Mouse (Mus musculus): ENCODE results near the gene Leap2. TPM values are rescaled to one million over a fixed set of nuclear protein-coding genes. Genes with fewer than 3 reads are reported as not detected.
"Not testable (repeated sequence)": the region's sequence is repeated elsewhere in the genome, so short reads cannot be mapped to it uniquely, and the experiment has no call there.

Gene Leap2
- polyA plus RNA-seq, 1 experiment from 2014 or later = not detected

- Histone ChIP-seq H3K27ac (replicated peaks) (no peak overlapping the region), H3K9me3 (no peaks in the 10 kb centered on the region), H3K36me3 (no peaks in the 10 kb centered on the region), H3K4me3 (no peak overlapping the region), H3K4me1 (replicated peaks) (peaks cover 7% of the 10 kb centered on the region), H3K27me3 (no peaks in the 10 kb centered on the region), H3K9ac (no peak overlapping the region), H3K4me2 (no peak overlapping the region)
- 82% methylated on average over 8 of the region's 8 CpGs for WGBS
- no peak for ATAC-seq (ENCODE audit: low read depth)
Measured at GRCm38 (mm10) chr11:53435504-53435903, 12.5 kb upstream of the Leap2 start.

DNA sequence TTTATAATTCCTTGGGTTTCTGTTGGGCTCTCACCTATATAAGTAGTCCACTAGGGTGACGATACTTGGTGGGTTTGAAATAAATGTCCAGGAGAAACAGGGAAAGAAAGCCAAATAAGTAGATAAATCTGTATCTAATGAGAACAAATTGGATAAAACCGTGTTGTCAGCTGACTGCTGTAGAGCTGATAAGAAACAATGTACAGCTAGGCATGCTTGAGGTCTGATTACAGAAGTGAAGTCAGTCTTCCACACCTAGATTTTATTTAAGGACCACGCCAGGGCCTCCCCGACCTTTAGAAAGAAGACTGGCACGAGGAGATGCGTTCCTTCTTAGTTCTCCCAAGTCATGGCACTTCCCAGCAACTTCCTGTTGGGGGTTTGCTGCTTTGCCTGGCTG, 10.1 kb upstream of the Leap2 start:
- Histone ChIP-seq H3K4me3 (no peak overlapping the region), H3K9me3 (no peaks in the 10 kb centered on the region), H3K27me3 (no peaks in the 10 kb centered on the region), H3K4me2 (no peak overlapping the region), H3K9ac (no peak overlapping the region), H3K4me1 (replicated peaks) (peaks cover 19% of the 10 kb centered on the region), H3K27ac (replicated peaks) (no peak overlapping the region), H3K36me3 (peaks cover 9% of the 10 kb centered on the region)
- ATAC-seq (ENCODE audit: low read depth) = no peak
- WGBS = 71% methylated on average over 6 of the region's 6 CpGs

- peak overlapping the region; percentile 87 for H3K4me3 ChIP-seq
- peak overlapping the region; percentile 92 for H3K4me2 ChIP-seq
- H3K9me3 ChIP-seq = no peaks in the 10 kb centered on the region
- H3K36me3 ChIP-seq = peaks cover 17% of the 10 kb centered on the region
- peaks cover 19% of the 10 kb centered on the region for H3K4me1 ChIP-seq (replicated peaks)
- peak overlapping the region; percentile 86 for H3K27ac ChIP-seq (replicated peaks)
- no peaks in the 10 kb centered on the region for H3K27me3 ChIP-seq
- WGBS = 13% methylated on average over 9 of the region's 9 CpGs
- ATAC-seq (ENCODE audit: low read depth) = peak; percentile 69; the same call in 1 of the 2 replicates
- peak overlapping the region; percentile 58 for H3K9ac ChIP-seq
Measured at GRCm38 (mm10) chr11:53431347-53432056, 8.5 kb upstream of the Leap2 start.

GRCm38 (mm10) chr11:53430670-53431346, 7.8 kb upstream of the Leap2 start, which contains the start of the genes Uqcrq and Gdf9:
Gene Uqcrq, minus strand, starts transcription at chr11:53430831.
Gene Gdf9, plus strand, starts transcription at chr11:53431023.
- ATAC-seq (ENCODE audit: low read depth) = peak; percentile 97
- no peaks in the 10 kb centered on the region for H3K9me3 ChIP-seq
- under 1% methylated on average over 44 of the region's 44 CpGs for WGBS

DNA sequence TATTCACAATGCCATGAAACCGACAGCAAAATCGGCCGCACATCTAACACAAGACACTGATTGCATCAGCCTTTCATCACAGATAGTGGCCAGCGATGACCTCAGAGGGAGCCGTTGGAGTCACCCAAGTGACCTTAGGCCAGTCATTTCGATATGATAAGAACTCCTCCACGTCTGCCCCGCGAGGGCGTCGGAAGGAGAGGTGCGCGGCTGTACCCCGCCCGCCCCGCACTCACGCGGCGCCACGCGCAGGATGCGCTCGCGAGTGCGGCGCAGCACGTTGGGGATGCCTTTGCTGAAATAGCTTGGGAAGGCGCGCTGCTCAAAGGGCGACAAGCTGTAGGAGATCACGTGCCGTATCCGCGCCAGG, 7.3 kb upstream of the Leap2 start:
- Histone ChIP-seq H3K4me1 (replicated peaks) (peaks cover 19% of the 10 kb centered on the region), H3K4me3 (peak overlapping the region; percentile 87), H3K27ac (replicated peaks) (peak overlapping the region; percentile 86), H3K27me3 (no peaks in the 10 kb centered on the region), H3K9me3 (no peaks in the 10 kb centered on the region), H3K36me3 (peaks cover 17% of the 10 kb centered on the region), H3K4me2 (peak overlapping the region; percentile 92), H3K9ac (peak overlapping the region; percentile 93)
- WGBS = under 1% methylated on average over 34 of the region's 34 CpGs
- ATAC-seq (ENCODE audit: low read depth) = peak; percentile 57; the same call in 1 of the 2 replicates

More at GRCm38 (mm10) chr11:53430670-53431346, 7.8 kb upstream of the Leap2 start, which contains the start of the genes Uqcrq and Gdf9:
- Histone ChIP-seq H3K4me2 (peak within 1 kb of the TSS; percentile 92), H3K27me3 (no peaks in the 10 kb centered on the region), H3K4me1 (replicated peaks) (peaks cover 19% of the 10 kb centered on the region), H3K4me3 (peak within 1 kb of the TSS; percentile 87), H3K27ac (replicated peaks) (peak within 1 kb of the TSS; percentile 86), H3K36me3 (peaks cover 17% of the 10 kb centered on the region), H3K9ac (peak within 1 kb of the TSS; percentile 93)

DNA sequence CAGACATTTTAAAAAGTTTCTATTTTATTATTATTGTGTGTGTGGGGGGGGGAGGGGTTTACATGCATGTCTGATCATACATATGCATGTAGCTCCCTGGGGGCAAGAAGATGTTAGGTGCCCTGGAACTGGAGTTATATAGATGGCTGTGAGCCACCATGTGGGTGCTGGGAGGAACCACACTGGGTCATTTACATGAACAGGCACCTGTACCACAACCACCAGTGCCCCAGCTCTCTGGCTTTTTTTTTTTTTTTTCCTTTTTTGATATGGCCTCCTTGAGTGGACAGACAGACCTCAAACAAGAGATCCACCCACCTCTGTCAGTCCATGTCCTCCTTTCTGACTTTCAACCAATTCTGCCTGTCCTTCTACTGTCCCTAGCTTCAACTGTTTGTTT, 6.2 kb upstream of the Leap2 start:
- H3K27ac ChIP-seq (replicated peaks) = no peak overlapping the region
- peaks cover 19% of the 10 kb centered on the region for H3K4me1 ChIP-seq (replicated peaks)
- H3K4me3 ChIP-seq = peak overlapping the region; percentile 87
- H3K36me3 ChIP-seq = peaks cover 17% of the 10 kb centered on the region
- no peaks in the 10 kb centered on the region for H3K9me3 ChIP-seq
- H3K4me2 ChIP-seq = peak overlapping the region; percentile 92
- H3K27me3 ChIP-seq = no peaks in the 10 kb centered on the region
- no peak overlapping the region for H3K9ac ChIP-seq
- no peak for ATAC-seq (ENCODE audit: low read depth)

DNA sequence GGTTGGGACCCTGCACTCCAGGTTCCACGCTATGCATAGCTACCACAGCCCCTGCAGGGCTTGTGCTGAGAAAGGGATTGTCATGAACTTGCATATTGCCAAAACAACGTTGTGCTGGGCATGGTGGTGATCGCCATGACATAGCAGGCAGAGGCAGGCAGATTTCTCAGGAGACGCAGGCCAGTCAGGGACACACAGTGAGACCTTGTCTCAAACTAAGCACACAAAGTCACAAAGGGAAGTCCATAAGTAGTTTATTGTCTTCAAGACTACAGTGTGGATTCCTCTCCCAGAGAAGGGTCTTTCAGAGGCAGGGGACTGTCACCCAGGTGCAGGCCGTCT, 5.7 kb upstream of the Leap2 start:
- Histone ChIP-seq H3K4me1 (replicated peaks) (peaks cover 19% of the 10 kb centered on the region), H3K9ac (no peak overlapping the region), H3K36me3 (peaks cover 17% of the 10 kb centered on the region), H3K27ac (replicated peaks) (no peak overlapping the region), H3K4me3 (no peak overlapping the region), H3K9me3 (no peaks in the 10 kb centered on the region), H3K27me3 (no peaks in the 10 kb centered on the region), H3K4me2 (no peak overlapping the region)
- ATAC-seq (ENCODE audit: low read depth) = no peak
- 95% methylated on average over 5 of the region's 5 CpGs for WGBS

DNA sequence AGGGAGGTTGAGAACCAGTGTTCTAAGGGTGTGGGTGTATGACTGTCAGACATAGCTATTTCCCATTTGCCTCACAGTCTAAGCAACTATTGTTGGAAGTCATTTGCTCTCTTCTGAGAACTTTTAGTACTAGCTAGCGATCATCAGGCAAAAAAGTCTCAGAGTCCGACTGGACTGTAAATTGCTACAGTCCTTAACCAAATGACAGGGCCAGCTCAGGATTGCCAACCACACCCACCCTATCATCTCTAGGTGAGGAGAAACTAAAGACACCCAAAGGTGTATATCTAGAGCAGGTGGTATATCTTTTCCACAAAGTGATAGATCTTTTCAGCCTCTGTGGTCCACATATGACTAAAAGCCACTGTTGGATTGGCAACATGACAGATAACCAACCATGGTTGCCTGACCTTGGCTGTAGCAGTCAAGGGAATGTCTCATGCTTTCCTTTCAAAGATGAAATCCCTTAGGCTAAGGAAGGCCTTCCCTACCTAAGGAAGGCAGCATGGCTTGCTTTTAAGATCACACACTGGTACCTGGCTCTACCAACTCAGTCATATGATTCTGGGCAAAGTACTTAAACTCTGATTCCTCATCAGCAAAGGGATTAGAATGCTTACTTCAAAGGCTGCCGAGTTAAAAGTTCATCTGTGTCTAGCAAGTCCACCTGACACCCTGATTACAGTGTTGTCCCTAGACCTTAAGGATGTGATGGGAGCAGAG, 5.2 kb upstream of the Leap2 start:
- Histone ChIP-seq H3K4me1 (replicated peaks) (peaks cover 19% of the 10 kb centered on the region), H3K27me3 (no peaks in the 10 kb centered on the region)
- no peak for ATAC-seq (ENCODE audit: low read depth)

DNA sequence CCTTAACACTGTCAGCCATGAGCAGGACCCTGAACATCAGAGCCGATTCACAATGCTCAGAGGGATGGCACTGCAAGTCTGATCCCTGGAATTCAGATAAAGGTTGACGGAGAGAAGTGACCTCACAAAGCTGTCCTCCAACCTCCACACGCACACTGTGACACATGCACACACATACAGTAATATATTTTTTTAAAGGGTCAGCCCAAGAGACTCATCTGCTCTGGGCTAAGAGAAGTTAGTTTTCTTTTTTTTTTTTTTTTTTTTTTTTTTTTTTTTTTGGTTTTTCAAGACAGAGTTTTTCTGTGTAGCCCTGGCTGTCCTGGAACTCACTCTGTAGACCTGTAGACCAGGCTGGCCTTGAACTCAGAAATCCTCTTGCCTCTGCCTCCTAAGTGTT, 3.9 kb upstream of the Leap2 start:
- 87% methylated on average over 3 of the region's 3 CpGs for WGBS
- not testable (repeated sequence) for H3K27ac ChIP-seq (replicated peaks); H3K9ac ChIP-seq; H3K27me3 ChIP-seq; ATAC-seq (ENCODE audit: low read depth); H3K4me3 ChIP-seq; H3K9me3 ChIP-seq; H3K4me2 ChIP-seq
- Histone ChIP-seq H3K4me1 (replicated peaks) (peaks cover 19% of the 10 kb centered on the region), H3K36me3 (peaks cover 17% of the 10 kb centered on the region)

More for the DNA sequence above, 5.2 kb upstream of the Leap2 start:
- H3K27ac ChIP-seq (replicated peaks) = no peak overlapping the region
- no peaks in the 10 kb centered on the region for H3K9me3 ChIP-seq
- H3K36me3 ChIP-seq = peaks cover 17% of the 10 kb centered on the region
- 92% methylated on average over 3 of the region's 3 CpGs for WGBS
- no peak overlapping the region for H3K4me3 ChIP-seq
- no peak overlapping the region for H3K4me2 ChIP-seq
- H3K9ac ChIP-seq = no peak overlapping the region

GRCm38 (mm10) chr11:53425711-53426255, 2.8 kb upstream of the Leap2 start:
- Histone ChIP-seq H3K4me1 (replicated peaks) (peaks cover 13% of the 10 kb centered on the region), H3K27me3 (no peaks in the 10 kb centered on the region), H3K9ac (no peak overlapping the region), H3K36me3 (peaks cover 21% of the 10 kb centered on the region), H3K27ac (replicated peaks) (no peak overlapping the region), H3K4me2 (no peak overlapping the region), H3K4me3 (no peak overlapping the region), H3K9me3 (no peaks in the 10 kb centered on the region)
- no peak for ATAC-seq (ENCODE audit: low read depth)
- WGBS = 88% methylated on average over 6 of the region's 6 CpGs

DNA sequence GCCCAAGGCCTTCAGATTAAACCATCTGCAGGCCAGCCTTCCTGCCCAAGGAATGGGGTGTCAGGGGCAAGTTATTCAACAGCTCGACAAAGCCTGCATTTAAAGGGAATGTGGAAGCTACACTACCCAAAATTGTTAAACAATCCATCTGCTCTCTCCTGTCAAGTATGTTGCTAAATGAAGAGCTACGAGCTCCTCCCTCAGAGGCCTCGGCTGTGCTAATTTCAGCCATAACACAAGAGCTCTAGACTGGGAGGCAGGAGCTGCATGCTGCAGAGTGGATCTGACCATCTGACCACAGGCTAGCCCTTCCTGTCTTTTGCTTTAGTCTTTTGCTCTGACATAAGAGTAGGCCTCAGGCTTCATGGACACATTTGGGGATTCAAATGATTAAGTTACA, 2.3 kb upstream of the Leap2 start:
- no peak for ATAC-seq (ENCODE audit: low read depth)
- Histone ChIP-seq H3K27me3 (no peaks in the 10 kb centered on the region), H3K9ac (no peak overlapping the region), H3K36me3 (peaks cover 22% of the 10 kb centered on the region), H3K9me3 (no peaks in the 10 kb centered on the region), H3K4me3 (no peak overlapping the region), H3K4me1 (replicated peaks) (peaks cover 12% of the 10 kb centered on the region), H3K4me2 (no peak overlapping the region), H3K27ac (replicated peaks) (no peak overlapping the region)
- WGBS = 68% methylated on average over 3 of the region's 3 CpGs

- Histone ChIP-seq H3K4me2 (no peak overlapping the region), H3K9ac (no peak overlapping the region), H3K4me1 (replicated peaks) (peaks cover 8% of the 10 kb centered on the region), H3K36me3 (peaks cover 27% of the 10 kb centered on the region), H3K4me3 (no peak overlapping the region), H3K9me3 (no peaks in the 10 kb centered on the region), H3K27me3 (no peaks in the 10 kb centered on the region), H3K27ac (replicated peaks) (no peak overlapping the region)
- ATAC-seq (ENCODE audit: low read depth) = no peak
- 80% methylated on average over 2 of the region's 2 CpGs for WGBS
Measured at GRCm38 (mm10) chr11:53424826-53425225, 1.9 kb upstream of the Leap2 start.

Measured in neural tube, embryonic 13.5 days (tissue).